In the genomic region with DNA sequence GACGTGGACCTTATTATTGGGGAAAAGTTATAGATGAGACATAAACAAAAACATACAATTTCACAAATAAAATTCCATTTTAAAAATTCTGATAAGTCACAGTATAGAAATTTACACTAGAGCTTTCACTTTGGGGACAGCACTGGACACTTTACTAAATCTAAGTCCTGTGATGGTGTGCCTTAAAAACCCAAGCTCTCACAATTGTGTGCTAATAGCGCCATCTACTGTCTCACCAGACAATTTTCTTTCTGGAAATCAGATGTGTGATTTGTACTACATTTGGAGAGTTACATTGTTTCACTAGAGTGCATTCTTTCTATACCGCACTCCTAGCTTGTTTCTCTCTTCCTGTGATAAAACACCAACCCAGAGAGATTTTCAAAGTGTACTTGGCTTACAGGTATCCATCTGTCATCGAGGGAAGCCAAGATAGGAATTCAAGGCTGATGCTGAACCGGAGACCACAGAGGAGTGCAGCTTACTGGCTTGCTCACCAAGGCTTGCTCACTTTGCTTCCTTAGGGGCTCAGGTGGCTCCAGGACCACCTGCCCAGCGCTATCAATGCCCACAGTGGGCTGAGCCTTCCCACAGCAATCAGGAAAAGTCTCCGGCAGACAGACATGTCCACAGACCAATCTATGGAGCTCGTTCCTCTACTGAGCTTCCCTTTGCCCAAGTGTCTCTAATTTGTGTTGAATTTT, we compare ENCODE assay signal across 9 mouse cellular contexts. TPM values are rescaled to one million over a fixed set of nuclear protein-coding genes. Genes with fewer than 3 reads are reported as not detected.
A peak's percentile ranks its signal among the peaks of the same experiment; 100 is the strongest.
DNase-seq lines count a peak whose midpoint lies in the region; ATAC-seq lines count a peak whose summit lies in the region.
"Had no signal": no experiment of that assay in that cellular context is flagged by ENCODE, and none has a peak within 500 bp of the region (broad histone marks: within the 10 kb centered on the region; RNA-seq: fewer than 3 reads in every experiment).

No protein-coding gene starts in this region.

- H3K9ac ChIP-seq in kidney, embryonic 16.5 days (replicated peaks; ENCODE audit: low read length), result no peak overlapping the region

- no peaks in the 10 kb centered on the region for H3K36me3 ChIP-seq in kidney, embryonic 16.5 days (ENCODE audit: insufficient read depth, low read length)

- no peaks in the 10 kb centered on the region for H3K9me3 ChIP-seq in kidney, embryonic 16.5 days (ENCODE audit: low read length)

- DNase-seq in adrenal gland, postnatal 14 days, result peak; percentile 47
- DNase-seq in adrenal gland, adult 8-10 months, result no peak
- peak; percentile 38 to 58 for DNase-seq in left cerebral cortex, postnatal 25 days (ENCODE audit: low spot score in 2 of 2)
- DNase-seq in left cerebral cortex, adult 18-20 months (ENCODE audit: low spot score in 2 of 2), result no peak
- DNase-seq in gastrocnemius, postnatal 14 days, result no peak

- 49% methylated on average over 8 of the region's 8 CpGs for WGBS in kidney, embryonic 16.5 days

- no peak overlapping the region for H3K4me3 ChIP-seq in kidney, embryonic 16.5 days (ENCODE audit: low read length)
- H3K4me3 ChIP-seq: megakaryocyte, embryonic 14.5 days had no signal

- H3K4me2 ChIP-seq in kidney, embryonic 16.5 days (replicated peaks; ENCODE audit: low read depth, low read length), result no peak overlapping the region

- no peak overlapping the region for H3K27ac ChIP-seq in kidney, embryonic 16.5 days (ENCODE audit: low read length)

- H3K4me1 ChIP-seq in kidney, embryonic 16.5 days (ENCODE audit: insufficient read depth, low read length), result no peaks in the 10 kb centered on the region

- H3K27me3 ChIP-seq in kidney, embryonic 16.5 days (ENCODE audit: insufficient read depth, low read length), result no peaks in the 10 kb centered on the region

- peak; percentile 52 for ATAC-seq in activated CD4-positive, CD25-positive, alpha-beta regulatory T cell, adult 4 months
- 0 out of 2 replicates have a peak, but pooled peaks have one; percentile 25 for ATAC-seq in kidney, embryonic 16.5 days (ENCODE audit: low FRiP score, low TSS enrichment)
- peak; percentile 41; the same call in 1 of the 2 replicates for ATAC-seq in neutrophil, adult 5-6 weeks (ENCODE audit: extremely low read depth, insufficient number of reproducible peaks, low FRiP score, poor library complexity, severe bottlenecking)

- intact Hi-C loops in left cerebral cortex, postnatal 25 days (cut with DNase I), result loop anchor here (1.0 kb wide), 1 partner anchor 210 kb away; no protein-coding TSS in a partner anchor
- intact Hi-C loops in gastrocnemius, postnatal 14 days (cut with DNase I; ENCODE audit: low total_unique reads), result loop anchor here (5.0 kb wide), 1 partner anchor 213 kb away; no protein-coding TSS in a partner anchor

RNA-seq across cellular contexts. Expression of a gene that starts 21.0 kb away (rescaled TPM):
- 31.3 and 35.6 TPM in 2 replicates for total RNA-seq in adrenal gland, postnatal 14 days (2021)
- total RNA-seq in adrenal gland, adult 8-10 months (2022), result 10 to 100 TPM; 34.5 to 35.7 (median 34.7) TPM
- total RNA-seq in left cerebral cortex, postnatal 25 days (2021), result 100 to 1,000 TPM; 115 to 120 TPM
- total RNA-seq in left cerebral cortex, adult 18-20 months (2021), result 100 to 1,000 TPM; 115 to 116 TPM
- 10 to 100 TPM; 12.4 to 14.3 TPM for polyA plus RNA-seq in activated CD4-positive, CD25-positive, alpha-beta regulatory T cell, adult 4 months (2017; shearing (Covaris generic))
- polyA plus RNA-seq in kidney, embryonic 16.5 days (2015; fragmentation: Nextera tagmentation; extraction: Ambion mirVana), result 67.2 and 72.8 TPM in 2 replicates
- total RNA-seq in neutrophil, adult 5-6 weeks (2017), result 38.9 and 42.4 TPM in 2 replicates
- total RNA-seq in gastrocnemius, postnatal 14 days (2021), result 10 to 100 TPM; 24.9 to 31.1 TPM

RNA-seq across cellular contexts. Expression of a gene that starts 33.3 kb away (rescaled TPM):
- total RNA-seq in adrenal gland, postnatal 14 days (2021), result 32.9 and 35.9 TPM in 2 replicates
- total RNA-seq in adrenal gland, adult 8-10 months (2022), result 10 to 100 TPM; 11.5 to 18.1 (median 13.9) TPM
- total RNA-seq in left cerebral cortex, postnatal 25 days (2021), result 1 to 10 TPM; 3.6 to 4.4 TPM
- total RNA-seq in left cerebral cortex, adult 18-20 months (2021), result 1 to 10 TPM; 3.0 to 4.7 TPM
- not detected for polyA plus RNA-seq in activated CD4-positive, CD25-positive, alpha-beta regulatory T cell, adult 4 months (2017; shearing (Covaris generic))
- polyA plus RNA-seq in kidney, embryonic 16.5 days (2015; fragmentation: Nextera tagmentation; extraction: Ambion mirVana), result 6.3 and 7.3 TPM in 2 replicates
- total RNA-seq in neutrophil, adult 5-6 weeks (2017), result not detected in 2 replicates
- 100 to 1,000 TPM; 126 to 127 TPM for total RNA-seq in gastrocnemius, postnatal 14 days (2021)

Comparison
In these comparisons a context has a peak if more than half of its experiments do, and no peak if none do; other contexts are left out.
1. DNase-seq: peak in adrenal gland, postnatal 14 days (single experiment) and left cerebral cortex, postnatal 25 days (2 of 2); none in adrenal gland, adult 8-10 months (single experiment), left cerebral cortex, adult 18-20 months (0 of 2) and gastrocnemius, postnatal 14 days (single experiment).
2. Peak in every context shown above with its lines, with median percentiles within 50 percentile points of each other: ATAC-seq.